Mouse (Mus musculus): ENCODE results near the gene Fam84b. TPM values are rescaled to one million over a fixed set of nuclear protein-coding genes. Genes with fewer than 3 reads are reported as not detected.

Gene Fam84b
- polyA plus RNA-seq (2015; fragmentation: Nextera tagmentation; extraction: Ambion mirVana): 7.3 and 8.7 TPM in 2 replicates

DNA sequence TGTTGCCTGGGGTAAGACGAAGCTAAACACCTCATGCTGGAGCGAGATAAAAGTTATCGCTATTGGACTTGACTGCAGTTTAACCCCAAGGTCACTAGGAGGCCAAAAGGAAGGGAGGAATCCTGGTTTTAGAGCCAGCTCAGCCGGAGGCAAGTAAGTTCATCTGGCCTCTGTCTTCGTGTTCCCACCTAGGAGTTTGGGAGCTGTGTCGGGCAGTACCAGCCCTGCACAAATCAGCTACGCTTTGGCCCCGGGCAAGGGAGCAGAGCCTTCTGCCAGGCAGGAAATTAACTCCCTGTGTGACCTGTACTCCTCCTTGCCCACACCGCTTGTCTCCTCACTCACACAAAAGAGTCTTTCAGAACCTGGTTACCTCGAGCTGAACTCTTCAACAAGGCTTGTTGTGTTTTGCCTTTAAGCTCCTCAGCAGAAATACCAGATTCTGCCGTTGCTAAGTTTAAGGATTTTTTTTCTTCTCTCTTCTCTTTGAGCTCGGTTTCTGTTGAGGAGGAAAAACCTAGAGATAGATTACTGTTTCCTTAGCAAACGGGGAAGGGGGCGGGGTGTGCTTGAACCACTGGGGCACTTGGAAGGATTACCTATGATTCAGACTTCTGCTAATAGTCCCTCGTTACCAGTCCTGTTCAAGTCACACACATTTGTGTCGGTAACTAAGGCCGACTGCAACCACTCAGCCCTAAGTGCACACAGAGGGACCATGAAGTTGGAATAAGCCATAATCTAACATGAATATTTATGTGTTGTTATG lies at the start of gene Fam84b:
TSS of gene Fam84b (minus strand) at position 548 of the 769 bp plus-strand sequence.
- 13% methylated on average over 17 of the region's 17 CpGs for WGBS
- 0 out of 2 replicates have a peak, but pooled peaks have one; percentile 75 for ATAC-seq (ENCODE audit: insufficient number of reproducible peaks, low FRiP score, low TSS enrichment, low read depth)

DNA sequence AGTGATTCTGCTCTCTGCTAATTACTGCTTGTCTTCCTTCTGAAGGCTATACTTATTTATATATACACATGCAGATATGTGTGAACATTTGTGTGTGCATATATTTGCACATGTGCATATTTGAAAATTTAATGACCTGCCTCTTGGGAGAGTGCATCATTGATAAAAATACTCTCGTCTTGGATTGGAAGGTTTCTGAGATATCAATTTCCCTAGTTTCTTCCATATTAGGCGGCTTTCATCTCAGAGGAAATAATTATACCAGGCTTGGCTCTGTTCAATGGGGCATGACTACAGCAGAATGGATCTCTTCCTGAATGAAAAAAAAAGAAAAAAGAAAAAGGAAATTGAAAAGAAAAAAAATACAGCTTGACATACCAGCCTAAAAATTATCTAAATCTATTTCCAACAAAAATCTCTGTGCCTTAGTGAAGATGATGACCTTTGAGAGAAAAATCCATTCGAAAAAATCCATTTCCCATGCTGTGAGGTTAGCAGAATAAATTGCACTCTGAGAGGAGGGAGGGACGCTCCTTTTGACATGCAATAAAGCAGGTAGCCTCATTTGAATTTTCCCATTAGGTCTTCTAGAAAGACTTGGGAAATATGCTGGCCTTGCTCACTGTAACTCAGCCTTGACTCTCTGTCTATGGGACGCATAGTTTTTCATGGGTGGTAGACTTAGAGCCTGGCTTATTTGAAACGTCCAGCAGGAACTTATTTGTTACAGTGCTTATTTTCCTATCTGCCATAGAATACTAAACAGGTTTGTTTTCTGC lies 44.8 kb upstream of the Fam84b start:
- 70% methylated on average over 6 of the region's 6 CpGs for WGBS
- no peak overlapping the region for H3K4me3 ChIP-seq

More for the DNA sequence above, at the start of gene Fam84b:
- Histone ChIP-seq H3K4me3 (no peak within 1 kb of the TSS), H3K9me3 (no peaks in the 10 kb centered on the region), H3K27ac (peak within 1 kb of the TSS; percentile 63), H3K27me3 (no peaks in the 10 kb centered on the region), H3K36me3 (no peaks in the 10 kb centered on the region), H3K4me1 (peaks cover 15% of the 10 kb centered on the region), H3K4me2 (0 out of 2 replicates have a peak within 1 kb of the TSS, but pooled peaks have one; percentile 19), H3K9ac (no peak within 1 kb of the TSS)

DNA sequence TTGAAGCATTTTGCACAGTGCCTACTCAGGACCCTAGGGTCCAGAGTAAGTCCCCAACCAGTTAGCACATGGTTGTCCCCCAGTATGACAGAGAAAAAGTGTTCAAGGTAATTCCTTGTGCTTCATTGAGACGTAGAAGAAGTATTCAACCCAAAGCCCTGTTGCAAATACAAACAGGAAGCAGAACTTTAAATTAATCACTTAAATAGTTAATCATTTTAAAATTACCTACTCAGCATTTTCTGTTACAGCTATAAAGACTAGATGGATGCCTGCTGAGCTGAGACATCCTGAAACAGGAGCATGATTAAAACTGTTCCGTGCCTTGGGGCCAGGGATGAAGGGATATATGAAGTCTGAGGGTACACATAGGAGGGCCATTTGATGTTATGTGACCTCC lies 42.5 kb upstream of the Fam84b start:
- no peak overlapping the region for H3K4me3 ChIP-seq
- H3K9me3 ChIP-seq: no peaks in the 10 kb centered on the region
- no peak overlapping the region for H3K9ac ChIP-seq
- no peaks in the 10 kb centered on the region for H3K36me3 ChIP-seq
- no peak overlapping the region for H3K27ac ChIP-seq
- no peak overlapping the region for H3K4me2 ChIP-seq
- no peak for ATAC-seq (ENCODE audit: insufficient number of reproducible peaks, low FRiP score, low TSS enrichment, low read depth)
- no peaks in the 10 kb centered on the region for H3K27me3 ChIP-seq
- no peaks in the 10 kb centered on the region for H3K4me1 ChIP-seq
- 75% methylated on average over 2 of the region's 2 CpGs for WGBS

More for the DNA sequence above, 44.8 kb upstream of the Fam84b start:
- Histone ChIP-seq H3K4me1 (no peaks in the 10 kb centered on the region), H3K36me3 (no peaks in the 10 kb centered on the region), H3K9me3 (no peaks in the 10 kb centered on the region), H3K27ac (no peak overlapping the region), H3K9ac (no peak overlapping the region), H3K27me3 (no peaks in the 10 kb centered on the region), H3K4me2 (no peak overlapping the region)
- no peak for ATAC-seq (ENCODE audit: insufficient number of reproducible peaks, low FRiP score, low TSS enrichment, low read depth)

DNA sequence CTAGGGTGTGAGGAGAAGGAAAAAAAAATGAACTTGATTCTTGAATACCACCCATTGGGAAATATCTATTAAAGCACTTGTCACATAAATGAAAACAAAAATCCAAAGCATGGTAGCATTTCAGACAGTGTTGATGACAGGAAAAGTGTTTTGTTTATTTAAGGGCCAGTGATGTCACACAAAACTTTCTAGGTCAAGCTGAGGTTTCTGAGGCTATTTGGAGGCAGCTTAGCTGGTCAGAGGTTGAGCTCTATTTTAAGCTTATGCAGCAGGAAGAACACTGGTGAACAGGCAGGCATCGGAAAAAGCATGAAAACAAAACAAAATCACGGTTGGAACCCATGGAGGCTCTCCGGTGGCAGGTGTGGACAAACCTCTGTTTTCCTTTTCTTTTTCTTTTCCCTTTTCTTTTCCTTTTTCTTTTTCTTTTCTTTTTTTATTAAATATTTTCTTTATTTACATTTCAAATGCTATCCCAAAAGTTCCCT lies 39.4 kb upstream of the Fam84b start:
- no peak overlapping the region for H3K27ac ChIP-seq

DNA sequence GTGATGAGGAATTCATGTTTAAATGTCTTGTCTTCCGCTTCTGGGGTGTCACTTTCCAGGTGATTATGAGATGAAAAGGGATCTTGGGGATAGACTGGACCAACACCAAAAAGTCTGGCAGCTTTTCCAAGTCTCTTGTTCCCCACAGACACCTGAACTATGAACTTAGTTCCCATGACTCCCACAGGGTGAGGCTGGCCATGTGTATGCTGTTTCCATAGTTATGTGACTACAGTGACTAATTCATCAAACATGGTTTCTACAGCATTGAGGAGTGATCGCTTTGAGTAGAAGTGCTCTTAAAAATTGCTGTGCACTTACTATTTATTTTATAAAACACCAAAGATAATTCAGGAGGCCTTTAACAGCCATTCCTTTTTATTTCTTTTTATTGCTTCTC lies 35.1 kb upstream of the Fam84b start:
- H3K4me1 ChIP-seq: no peaks in the 10 kb centered on the region
- H3K27ac ChIP-seq: no peak overlapping the region
- no peak overlapping the region for H3K4me3 ChIP-seq
- H3K9me3 ChIP-seq: no peaks in the 10 kb centered on the region
- 90% methylated on average over 2 of the region's 2 CpGs for WGBS
- no peak overlapping the region for H3K9ac ChIP-seq
- no peaks in the 10 kb centered on the region for H3K36me3 ChIP-seq
- no peaks in the 10 kb centered on the region for H3K27me3 ChIP-seq
- H3K4me2 ChIP-seq: no peak overlapping the region
- no peak for ATAC-seq (ENCODE audit: insufficient number of reproducible peaks, low FRiP score, low TSS enrichment, low read depth)

More for the DNA sequence above, 39.4 kb upstream of the Fam84b start:
- H3K9me3 ChIP-seq: no peaks in the 10 kb centered on the region
- 79% methylated on average over 3 of the region's 3 CpGs for WGBS
- H3K4me1 ChIP-seq: no peaks in the 10 kb centered on the region
- no peak overlapping the region for H3K9ac ChIP-seq
- ATAC-seq (ENCODE audit: insufficient number of reproducible peaks, low FRiP score, low TSS enrichment, low read depth): no peak
- H3K36me3 ChIP-seq: no peaks in the 10 kb centered on the region
- H3K27me3 ChIP-seq: no peaks in the 10 kb centered on the region
- no peak overlapping the region for H3K4me3 ChIP-seq
- no peak overlapping the region for H3K4me2 ChIP-seq

DNA sequence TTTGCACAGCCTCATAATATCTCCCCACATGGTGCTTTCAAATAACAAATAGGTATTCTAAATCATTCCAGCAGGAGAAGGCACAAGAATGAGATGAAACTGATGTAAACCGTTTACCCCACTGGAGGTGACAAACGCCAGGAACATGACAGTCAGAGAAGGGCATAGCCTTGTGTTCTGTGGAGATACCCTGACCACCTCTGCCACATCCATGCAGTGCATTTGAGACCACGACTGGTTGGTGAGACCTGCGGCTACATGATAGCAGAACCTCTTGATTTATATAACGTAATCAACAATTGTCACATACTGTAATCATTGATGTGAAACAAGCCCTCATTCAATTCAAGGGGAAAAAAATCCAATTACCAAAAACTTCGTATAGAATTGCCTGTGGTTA lies 22.1 kb upstream of the Fam84b start:
- no peaks in the 10 kb centered on the region for H3K4me1 ChIP-seq
- no peaks in the 10 kb centered on the region for H3K9me3 ChIP-seq
- ATAC-seq (ENCODE audit: insufficient number of reproducible peaks, low FRiP score, low TSS enrichment, low read depth): no peak
- no peak overlapping the region for H3K9ac ChIP-seq
- no peak overlapping the region for H3K4me3 ChIP-seq
- 80% methylated on average over 6 of the region's 6 CpGs for WGBS
- H3K27me3 ChIP-seq: no peaks in the 10 kb centered on the region
- H3K27ac ChIP-seq: no peak overlapping the region
- H3K4me2 ChIP-seq: no peak overlapping the region
- no peaks in the 10 kb centered on the region for H3K36me3 ChIP-seq

DNA sequence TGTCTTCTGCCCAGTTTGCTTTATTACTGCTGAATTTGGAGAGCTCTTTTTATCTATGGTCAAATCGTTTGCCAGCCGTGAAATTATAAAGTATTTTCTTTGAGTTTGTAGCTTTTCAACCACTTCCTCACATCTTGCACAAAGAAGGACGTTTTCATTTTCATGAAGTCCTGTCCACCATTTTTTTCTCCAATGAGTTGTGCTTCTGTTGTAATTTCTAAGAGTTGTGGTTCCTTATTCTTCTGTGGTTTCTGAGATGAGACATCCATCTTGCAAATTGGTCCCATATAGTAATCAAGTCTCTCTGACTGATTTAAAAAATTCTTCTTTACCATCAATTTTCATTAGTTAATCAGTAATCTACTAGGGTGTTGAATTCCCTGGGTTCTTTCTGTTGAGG lies 8.8 kb upstream of the Fam84b start:
- Histone ChIP-seq H3K4me3 (no peak overlapping the region), H3K36me3 (no peaks in the 10 kb centered on the region), H3K27me3 (no peaks in the 10 kb centered on the region), H3K9me3 (no peaks in the 10 kb centered on the region), H3K4me1 (no peaks in the 10 kb centered on the region), H3K9ac (no peak overlapping the region), H3K27ac (no peak overlapping the region), H3K4me2 (no peak overlapping the region)
- ATAC-seq (ENCODE audit: insufficient number of reproducible peaks, low FRiP score, low TSS enrichment, low read depth): no peak
- WGBS: 89% methylated on average over 3 of the region's 3 CpGs

DNA sequence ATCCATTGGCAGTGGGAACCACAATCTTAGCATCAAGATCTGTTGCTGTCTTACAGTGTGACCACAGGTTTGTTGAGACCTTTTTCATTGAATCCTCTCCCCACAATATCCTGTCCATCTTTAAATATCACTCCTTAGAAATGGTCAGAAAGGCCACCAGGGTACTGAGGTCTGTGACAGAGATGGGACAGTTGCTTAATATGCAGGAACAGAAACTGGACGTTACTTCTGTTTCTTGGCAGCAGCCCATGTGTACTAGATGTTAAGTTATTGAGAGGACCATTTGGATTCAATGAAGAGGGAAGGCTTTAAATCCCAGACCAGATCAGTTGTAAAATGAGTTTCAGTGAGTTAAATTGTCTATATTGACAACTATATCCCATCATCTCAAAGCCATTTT lies 1.5 kb upstream of the Fam84b start:
- WGBS: 54% methylated on average over 1 of the region's 1 CpGs

DNA sequence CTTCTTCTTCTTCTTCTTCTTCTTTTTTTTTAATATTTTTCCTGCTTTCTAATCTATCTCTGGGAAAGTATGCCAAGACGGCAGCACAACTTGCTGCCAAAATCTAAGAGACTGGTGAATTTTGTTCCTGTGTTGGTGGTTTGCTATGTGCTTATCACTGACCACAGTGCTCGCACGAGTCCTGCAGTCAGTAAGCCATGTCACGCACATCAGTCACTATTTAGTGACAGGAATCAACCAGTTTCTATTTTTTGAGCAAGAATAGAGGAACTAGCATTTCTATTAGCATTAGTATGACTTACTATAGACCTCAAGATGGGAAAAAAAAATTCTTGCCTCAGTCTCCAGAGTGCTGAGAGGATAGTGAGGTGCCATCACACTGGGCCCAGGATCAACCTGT lies 573 bp upstream of the Fam84b start:
- H3K27ac ChIP-seq: no peak overlapping the region
- no peaks in the 10 kb centered on the region for H3K36me3 ChIP-seq
- WGBS: 79% methylated on average over 4 of the region's 4 CpGs

More for the DNA sequence above, 1.5 kb upstream of the Fam84b start:
- H3K9me3 ChIP-seq: no peaks in the 10 kb centered on the region
- no peak overlapping the region for H3K9ac ChIP-seq
- no peaks in the 10 kb centered on the region for H3K36me3 ChIP-seq
- H3K4me2 ChIP-seq: no peak overlapping the region
- H3K27me3 ChIP-seq: no peaks in the 10 kb centered on the region
- no peak overlapping the region for H3K4me3 ChIP-seq
- H3K4me1 ChIP-seq: peaks cover 9% of the 10 kb centered on the region
- ATAC-seq (ENCODE audit: insufficient number of reproducible peaks, low FRiP score, low TSS enrichment, low read depth): no peak
- no peak overlapping the region for H3K27ac ChIP-seq

DNA sequence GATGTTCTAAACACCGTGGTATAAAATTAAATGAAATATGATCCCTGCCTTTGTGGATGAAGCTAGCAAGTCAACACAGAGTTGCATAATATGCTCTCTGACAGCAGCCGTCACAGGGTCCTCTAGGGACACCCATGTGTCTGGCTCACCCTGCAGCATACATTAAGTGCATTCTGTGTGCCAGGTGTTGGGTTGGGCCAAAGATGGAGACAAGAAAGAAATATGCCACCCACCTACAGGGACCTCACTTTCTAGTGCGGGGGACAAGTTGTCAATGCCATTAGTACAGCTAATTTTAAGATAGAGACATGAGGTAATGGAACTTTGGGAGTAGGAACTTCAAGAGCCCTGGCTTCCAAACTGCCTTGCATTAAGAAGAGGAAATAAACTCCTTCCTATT lies 4.9 kb downstream of the Fam84b start:
- H3K9ac ChIP-seq: no peak overlapping the region
- H3K27ac ChIP-seq: no peak overlapping the region
- H3K4me3 ChIP-seq: no peak overlapping the region
- H3K4me2 ChIP-seq: no peak overlapping the region
- no peaks in the 10 kb centered on the region for H3K36me3 ChIP-seq
- peaks cover 13% of the 10 kb centered on the region for H3K4me1 ChIP-seq
- H3K9me3 ChIP-seq: no peaks in the 10 kb centered on the region
- no peaks in the 10 kb centered on the region for H3K27me3 ChIP-seq
- 42% methylated on average over 3 of the region's 3 CpGs for WGBS
- no peak for ATAC-seq (ENCODE audit: insufficient number of reproducible peaks, low FRiP score, low TSS enrichment, low read depth)

More for the DNA sequence above, 573 bp upstream of the Fam84b start:
- ATAC-seq (ENCODE audit: insufficient number of reproducible peaks, low FRiP score, low TSS enrichment, low read depth): no peak
- Histone ChIP-seq H3K4me2 (no peak overlapping the region), H3K4me1 (peaks cover 11% of the 10 kb centered on the region), H3K4me3 (no peak overlapping the region), H3K27me3 (no peaks in the 10 kb centered on the region), H3K9ac (no peak overlapping the region), H3K9me3 (no peaks in the 10 kb centered on the region)

DNA sequence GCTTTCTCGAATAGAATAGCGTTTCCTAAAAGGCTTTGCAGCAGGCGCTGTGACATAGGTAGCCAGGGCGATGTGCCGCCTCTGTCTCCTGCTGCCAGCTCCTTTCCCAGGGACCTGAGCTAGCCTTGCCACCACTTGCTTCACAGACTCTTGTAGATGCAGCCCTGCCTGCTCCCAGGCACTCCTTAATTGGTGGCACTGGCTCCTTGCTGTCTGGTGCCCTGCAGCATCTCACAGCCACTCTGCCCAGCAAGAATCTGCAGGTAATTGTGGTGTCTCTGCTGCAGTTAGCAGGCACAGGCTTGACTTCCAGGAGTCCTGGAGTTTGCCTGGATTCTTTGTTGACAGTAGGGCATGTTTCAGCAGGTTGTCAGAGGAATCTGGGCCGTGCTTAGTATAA lies 7.3 kb downstream of the Fam84b start:
- no peak for ATAC-seq (ENCODE audit: insufficient number of reproducible peaks, low FRiP score, low TSS enrichment, low read depth)
- H3K4me2 ChIP-seq: no peak overlapping the region
- no peaks in the 10 kb centered on the region for H3K36me3 ChIP-seq
- no peak overlapping the region for H3K9ac ChIP-seq
- no peak overlapping the region for H3K4me3 ChIP-seq
- peaks cover 6% of the 10 kb centered on the region; the same call in 1 of the 2 replicates for H3K4me1 ChIP-seq
- H3K27ac ChIP-seq: no peak overlapping the region; the same call in 1 of the 2 replicates
- 37% methylated on average over 6 of the region's 6 CpGs for WGBS
- H3K27me3 ChIP-seq: no peaks in the 10 kb centered on the region
- no peaks in the 10 kb centered on the region for H3K9me3 ChIP-seq

DNA sequence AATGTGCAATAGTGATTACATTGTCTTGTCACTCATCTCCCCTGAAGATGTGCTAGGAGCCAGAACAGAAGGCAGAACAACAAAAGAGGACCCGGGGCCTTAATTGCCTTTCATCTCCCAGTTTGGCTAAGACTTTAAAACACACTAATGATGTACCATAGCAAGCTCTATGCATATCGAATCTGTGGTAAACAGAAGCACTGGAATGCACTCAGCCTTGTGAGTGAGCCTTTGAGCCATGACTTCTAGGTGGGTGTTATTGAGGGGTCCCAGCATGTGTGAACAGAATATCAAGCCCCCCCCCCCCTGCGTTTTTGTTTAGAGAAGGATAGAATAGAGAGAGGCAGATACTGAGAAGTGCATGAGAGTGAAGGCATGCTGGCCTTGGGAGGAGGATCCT lies 7.7 kb downstream of the Fam84b start:
- no peak overlapping the region for H3K4me2 ChIP-seq
- WGBS: 16% methylated on average over 3 of the region's 3 CpGs
- H3K36me3 ChIP-seq: no peaks in the 10 kb centered on the region
- H3K27me3 ChIP-seq: no peaks in the 10 kb centered on the region
- peaks cover 6% of the 10 kb centered on the region; the same call in 1 of the 2 replicates for H3K4me1 ChIP-seq
- no peak overlapping the region for H3K4me3 ChIP-seq
- ATAC-seq (ENCODE audit: insufficient number of reproducible peaks, low FRiP score, low TSS enrichment, low read depth): no peak
- no peak overlapping the region; the same call in 1 of the 2 replicates for H3K27ac ChIP-seq
- H3K9me3 ChIP-seq: no peaks in the 10 kb centered on the region
- no peak overlapping the region for H3K9ac ChIP-seq

All from limb, embryonic 15.5 days (tissue).